Mouse (Mus musculus): ENCODE data around the gene Mrpl40.

- TF ChIP-seq CTCF (IDR thresholded peaks at IDR 0.05; ENCODE audit: control insufficient read depth, insufficient read depth, low read length) (no peak), POLR2A (IDR thresholded peaks at IDR 0.05; ENCODE audit: borderline replicate concordance, control insufficient read depth, low read depth, low read length) (no peak)
Measured at GRCm38 (mm10) chr16:18916064-18916463, 39.4 kb upstream of the Mrpl40 start.
